Mouse (Mus musculus) frontal cortex, postnatal 14 days (tissue): ENCODE data around the gene Gm20521.
"Not testable (repeated sequence)": the region's sequence is repeated elsewhere in the genome, so short reads cannot be mapped to it uniquely, and the experiment has no call there.

Experiments
- DNase-seq, 2 experiments: peaks; one replicate each; pipeline ENCODE4 v3.0.0; 2022; ENCODE audit warnings: low spot score in 2 of 2

Gm20521 gene

GRCm38 (mm10) chr14:54936831-54937160 lies 53.6 kb downstream of the Gm20521 start:
- no peak for DNase-seq

GRCm38 (mm10) chr14:54937361-54938182 lies 54.3 kb downstream of the Gm20521 start:
- no peak for DNase-seq

DNA sequence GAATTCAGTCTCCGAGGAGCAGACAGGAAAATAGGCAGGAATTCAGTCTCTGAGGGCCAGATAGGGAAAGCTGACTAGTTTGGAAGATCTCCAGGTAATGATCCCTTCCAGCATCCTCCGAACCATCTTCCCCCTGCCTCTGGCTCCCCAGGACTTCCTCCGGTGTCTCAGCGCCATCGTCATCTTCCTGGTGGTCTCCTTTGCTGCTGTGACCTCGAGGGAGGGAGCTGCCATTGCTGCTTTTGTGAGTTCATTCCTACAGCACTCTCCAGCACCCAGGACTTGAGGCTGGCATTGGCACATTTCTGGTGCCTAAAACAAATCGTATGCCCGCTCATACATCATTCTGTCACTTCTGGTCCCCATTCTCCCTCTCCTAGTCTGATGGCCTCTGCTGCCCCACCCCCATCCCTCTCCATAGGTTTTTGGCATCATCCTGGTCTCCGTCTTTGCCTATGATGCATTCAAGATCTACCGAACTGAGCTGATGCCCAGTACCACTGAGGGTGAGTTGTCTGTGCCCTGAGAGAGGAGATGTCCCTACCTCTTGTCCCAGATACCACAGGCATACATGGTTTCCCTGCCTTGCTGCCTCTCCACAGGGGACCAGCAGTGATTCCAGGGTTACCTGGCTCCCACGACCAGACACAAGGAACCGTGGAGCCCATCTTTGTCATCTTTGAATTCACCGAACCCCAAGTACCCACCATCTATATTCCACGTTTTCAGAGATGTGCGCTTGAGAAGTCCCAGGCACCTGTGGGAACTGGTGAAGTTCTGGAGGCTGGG lies 55.4 kb downstream of the Gm20521 start:
- DNase-seq: no peak

- DNase-seq: no peak
Observed at GRCm38 (mm10) chr14:54939434-54940175, 56.4 kb downstream of the Gm20521 start.

DNA sequence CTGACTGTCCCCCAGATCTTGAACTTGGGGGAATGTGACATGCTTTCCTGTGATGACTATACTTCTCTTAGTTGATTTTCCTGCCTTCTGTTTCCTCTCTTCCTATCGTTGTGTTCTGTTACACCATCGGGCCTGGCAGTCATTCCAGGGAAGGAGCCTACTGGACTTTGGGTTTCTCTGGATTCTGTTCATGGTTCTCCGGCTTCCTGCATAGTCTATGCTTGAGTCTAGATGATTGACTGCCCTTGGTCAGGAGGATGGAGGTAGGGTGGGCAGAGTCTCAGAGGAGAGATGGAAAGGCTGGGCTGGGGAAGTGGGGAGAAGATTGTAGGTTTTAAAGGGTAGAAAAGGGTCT lies 56.9 kb downstream of the Gm20521 start:
- DNase-seq: no peak

- no peak for DNase-seq
Observed at GRCm38 (mm10) chr14:54941024-54941978, 58.1 kb downstream of the Gm20521 start.

DNA sequence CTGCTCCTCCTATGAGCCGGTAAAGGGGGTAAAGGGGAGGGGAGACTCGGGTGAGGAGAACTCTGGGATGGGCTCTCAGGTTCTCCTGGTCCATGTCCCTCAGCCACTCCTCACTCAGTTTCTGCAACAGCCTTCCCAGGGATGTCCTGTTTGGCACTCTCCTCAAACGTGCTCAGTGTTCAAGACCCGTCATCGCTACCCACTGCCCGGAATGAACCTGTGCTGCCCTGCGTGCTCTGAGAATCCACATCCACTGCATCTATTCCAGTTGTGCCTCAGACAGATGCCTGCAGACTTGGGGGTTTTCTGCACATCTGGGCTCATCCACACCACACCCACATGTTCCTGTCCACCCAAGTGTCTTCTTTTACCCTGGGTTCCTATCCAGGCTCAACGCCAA lies 59.2 kb downstream of the Gm20521 start:
- DNase-seq: no peak

- DNase-seq: no peak
Observed at GRCm38 (mm10) chr14:54943971-54944370, 60.7 kb downstream of the Gm20521 start.

DNA sequence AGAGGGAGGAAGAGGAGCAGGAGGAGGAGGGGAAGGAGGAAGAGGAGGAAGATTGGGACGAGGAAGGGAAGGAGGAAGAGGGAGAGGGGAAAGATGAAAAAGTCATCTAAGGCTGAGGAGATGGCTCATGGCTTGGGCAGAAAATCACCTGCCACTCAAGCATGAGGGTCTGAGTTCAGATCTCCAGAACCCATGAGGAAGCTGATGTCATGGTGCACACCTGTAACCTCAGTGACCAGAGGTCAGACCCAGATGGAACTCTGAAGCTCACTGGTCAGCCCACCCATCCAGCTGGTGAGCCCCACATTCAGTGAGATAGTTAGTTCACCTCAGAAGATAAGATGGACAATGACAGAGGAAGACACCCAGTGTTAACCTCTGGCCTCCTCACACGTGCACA lies 61.7 kb downstream of the Gm20521 start:
- DNase-seq: no peak

GRCm38 (mm10) chr14:54945975-54946704 lies 62.9 kb downstream of the Gm20521 start:
- DNase-seq: no peak

DNA sequence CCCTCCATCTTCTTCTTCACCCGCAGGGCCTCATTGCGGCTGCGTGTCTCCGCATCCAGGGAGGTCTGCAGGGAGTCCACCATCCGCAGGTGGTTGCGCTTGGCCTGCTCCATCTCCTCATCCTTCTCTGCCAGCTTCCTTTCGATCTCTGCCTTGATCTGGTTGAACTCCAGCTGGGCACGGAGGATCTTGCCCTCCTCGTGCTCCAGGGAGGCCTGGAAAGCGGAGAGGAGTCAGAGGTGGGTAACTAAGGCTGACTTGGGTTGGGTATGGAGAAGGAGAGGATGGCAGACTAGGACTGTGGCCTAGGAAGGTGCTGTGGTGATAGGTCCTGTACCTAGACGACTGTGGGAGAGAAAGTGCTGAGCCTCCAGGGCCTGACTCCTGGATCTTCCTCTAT lies 63.8 kb downstream of the Gm20521 start:
- DNase-seq: not testable (repeated sequence)
